Mouse (Mus musculus) layer of hippocampus, adult 11-12 months (tissue): Measurements from ENCODE around the gene Cspg5.

Source experiments
- DNase-seq: peaks from one replicate; pipeline ENCODE4 v3.0.0; 2022; ENCODE audit warnings: low spot score

Cspg5 gene

DNA sequence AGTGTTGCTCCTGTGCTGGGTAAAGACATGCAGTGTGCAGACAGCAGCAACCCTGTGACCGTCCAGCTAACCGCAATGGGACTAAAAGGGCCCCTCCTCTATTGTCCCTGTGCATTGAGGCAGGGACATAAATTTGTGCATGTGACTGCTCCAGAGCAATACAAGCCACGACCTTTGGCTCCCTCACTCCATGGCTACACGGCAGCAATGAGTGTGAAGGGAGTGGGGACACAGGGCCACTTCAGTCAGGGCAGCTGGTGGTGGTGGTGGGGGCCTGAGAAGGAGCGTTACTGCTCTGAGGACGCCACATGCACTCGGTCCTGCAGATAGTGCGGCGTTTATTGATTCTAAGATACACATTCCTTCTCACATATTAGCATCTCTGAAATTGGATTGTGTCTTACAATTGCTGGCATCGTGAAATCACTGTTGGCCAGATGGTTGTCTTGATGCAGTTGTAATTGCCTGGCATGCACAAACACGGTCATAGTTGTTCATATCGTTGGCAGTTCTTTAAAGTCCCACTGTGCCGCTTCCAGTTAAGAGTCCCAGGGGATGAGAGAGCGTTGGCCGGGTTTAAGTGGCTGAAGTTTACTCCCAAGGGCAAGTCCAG, 11.9 kb downstream of the Cspg5 start:
- peak; percentile 49 for DNase-seq

- no peak for DNase-seq
Observed at GRCm38 (mm10) chr9:110258646-110259045, 15.1 kb downstream of the Cspg5 start.

DNA sequence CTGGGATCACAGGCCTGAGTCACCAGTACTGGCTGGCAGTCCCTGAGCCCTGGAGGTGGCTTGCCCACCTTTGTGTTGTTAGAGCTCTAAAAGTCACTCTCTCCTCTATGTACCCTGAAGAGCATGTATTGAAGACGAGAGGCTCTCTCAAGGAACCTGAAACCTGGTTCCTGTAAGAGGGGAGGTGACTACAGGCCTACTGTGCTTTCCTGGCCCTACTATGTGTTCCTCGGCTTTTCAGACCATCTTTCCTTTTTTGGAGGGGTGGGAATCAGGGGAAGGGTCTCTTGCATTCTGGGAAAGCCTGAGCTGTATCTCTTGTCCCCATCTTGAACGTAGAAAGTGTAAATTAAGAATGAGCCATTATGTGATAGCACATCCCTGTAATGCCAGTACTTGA, 15.5 kb downstream of the Cspg5 start:
- no peak for DNase-seq

GRCm38 (mm10) chr9:110263181-110263580, 19.6 kb downstream of the Cspg5 start:
- no peak for DNase-seq

DNA sequence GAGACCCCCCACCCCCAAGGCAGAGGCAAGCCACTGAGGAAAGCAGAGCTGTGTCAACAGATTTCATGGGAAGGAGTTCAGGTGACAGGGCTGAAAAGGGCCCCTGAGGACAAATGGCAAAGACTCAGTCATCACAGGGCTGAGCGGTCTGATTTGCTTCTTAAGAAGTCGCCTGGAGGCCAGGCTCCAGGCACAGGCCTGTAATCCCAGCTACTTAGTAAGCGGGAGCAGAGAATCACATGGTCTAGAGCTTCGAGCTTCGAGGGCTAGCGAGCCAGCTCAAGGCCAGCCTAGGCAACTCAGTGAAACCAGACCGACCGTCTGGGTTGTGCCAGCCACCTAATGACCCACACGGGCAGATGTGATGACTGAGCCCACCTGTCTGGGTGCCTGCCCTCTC, 21.4 kb downstream of the Cspg5 start:
- no peak for DNase-seq

DNA sequence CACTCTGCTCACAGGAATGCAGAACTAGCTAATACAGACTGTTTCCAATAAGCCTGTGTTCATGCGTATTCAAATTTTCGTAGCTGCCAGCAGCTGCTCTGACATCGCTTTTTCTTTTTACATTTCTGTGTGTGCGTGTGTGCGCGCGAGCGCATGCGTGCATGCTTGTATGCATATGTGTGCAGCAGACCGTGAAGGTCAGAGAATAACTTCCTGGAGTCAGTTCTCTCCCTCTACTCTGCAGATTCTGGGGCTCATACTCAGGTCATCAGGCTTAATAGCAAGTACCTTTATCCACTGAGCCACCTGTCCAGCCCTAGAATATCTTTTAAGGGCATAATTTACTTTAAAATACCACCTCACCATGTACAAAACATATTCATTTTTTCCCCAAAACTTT, 24.8 kb downstream of the Cspg5 start:
- DNase-seq, result no peak

DNA sequence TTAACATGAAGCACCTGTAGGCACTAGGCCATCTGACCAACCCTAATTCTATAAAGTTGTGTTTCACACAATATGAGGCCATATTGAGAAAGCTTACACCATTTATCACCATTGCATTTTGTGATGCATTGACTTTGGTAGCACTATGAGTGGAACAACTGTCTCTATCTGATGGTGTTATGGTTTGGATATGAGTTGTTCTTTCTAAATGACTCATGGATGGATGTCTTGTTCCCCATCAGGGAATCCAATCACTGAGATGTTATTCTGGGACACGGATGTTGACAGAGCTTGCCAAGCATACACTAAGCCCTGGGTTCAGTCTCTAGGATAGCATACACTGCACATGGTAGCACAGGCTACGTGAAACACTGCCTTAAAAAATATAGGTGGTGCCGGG, 28.7 kb downstream of the Cspg5 start:
- DNase-seq, result no peak

DNA sequence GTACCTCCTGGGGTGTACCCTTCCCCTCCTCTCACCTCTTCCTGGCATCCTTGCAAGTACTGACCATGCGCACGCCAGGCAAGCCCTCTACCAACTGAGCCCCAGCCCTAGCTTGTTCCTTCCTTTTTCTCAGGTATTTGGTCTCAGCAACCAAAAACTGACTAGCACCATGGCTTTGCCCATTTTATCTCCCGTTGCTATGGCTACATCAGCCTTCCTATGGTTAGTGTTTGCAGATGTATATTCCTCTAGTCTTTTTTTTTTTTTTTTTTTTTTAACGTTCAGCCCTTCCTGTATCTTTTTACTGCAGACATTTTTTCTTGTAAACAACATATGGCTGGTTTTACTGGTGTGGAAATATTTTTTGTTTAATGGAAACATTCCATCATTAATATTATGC, 29.9 kb downstream of the Cspg5 start:
- DNase-seq, result no peak

GRCm38 (mm10) chr9:110275882-110276281, 32.3 kb downstream of the Cspg5 start:
- no peak for DNase-seq

- DNase-seq, result peak; percentile 73
Observed at GRCm38 (mm10) chr9:110277431-110277881, 33.9 kb downstream of the Cspg5 start.

DNA sequence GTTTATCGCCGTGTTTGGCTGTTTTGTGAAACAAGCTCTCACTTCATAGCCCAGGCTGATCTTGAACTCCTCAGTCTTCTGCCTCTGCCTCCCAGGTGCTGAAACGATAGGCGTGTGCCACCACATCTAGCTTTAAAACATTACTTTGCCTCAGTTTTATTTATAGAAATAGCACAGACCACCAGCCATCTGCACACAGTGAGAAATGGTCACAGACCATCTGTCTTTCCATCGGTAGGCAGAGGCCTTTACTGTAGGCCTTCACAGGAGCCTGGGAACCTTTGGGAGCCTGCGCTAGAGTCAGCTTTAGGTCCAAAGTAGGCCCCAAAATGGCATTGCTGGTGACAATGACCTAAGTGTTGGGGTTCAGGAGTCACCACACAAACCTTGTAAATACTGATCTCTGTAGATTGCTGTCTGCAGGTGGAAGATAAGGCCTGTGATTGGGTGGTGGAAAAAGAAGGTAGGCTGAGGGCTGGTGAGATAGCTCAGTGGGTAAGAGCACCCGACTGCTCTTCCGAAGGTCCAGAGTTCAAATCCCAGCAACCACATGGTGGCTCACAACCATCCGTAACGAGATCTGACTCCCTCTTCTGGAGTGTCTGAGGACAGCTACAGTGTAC, 40.6 kb downstream of the Cspg5 start:
- DNase-seq, result no peak

GRCm38 (mm10) chr9:110287321-110287924, 43.8 kb downstream of the Cspg5 start:
- peak; percentile 63 for DNase-seq

GRCm38 (mm10) chr9:110293254-110293718, 49.7 kb downstream of the Cspg5 start:
- DNase-seq, result no peak

- DNase-seq, result no peak
Observed at GRCm38 (mm10) chr9:110293873-110294415, 50.4 kb downstream of the Cspg5 start.

DNA sequence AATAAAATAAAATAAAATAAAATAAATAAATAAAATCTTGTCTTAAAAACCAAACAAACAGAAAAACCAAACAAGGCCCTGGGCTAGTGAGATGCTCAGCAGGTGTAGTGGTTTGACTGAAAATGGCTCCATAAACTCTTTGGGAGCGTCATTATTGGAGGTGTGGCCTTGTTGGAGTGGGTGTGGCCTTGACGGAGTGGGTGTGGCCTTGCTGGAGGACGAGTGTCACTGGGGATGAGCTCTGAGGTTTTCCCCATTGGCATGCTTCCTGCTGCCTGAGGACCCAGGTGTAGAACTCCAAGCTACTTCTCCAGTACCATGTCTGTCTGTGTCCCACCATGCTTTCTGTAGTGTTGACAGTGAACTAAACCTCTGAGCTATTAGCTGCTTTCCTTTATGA, 51.2 kb downstream of the Cspg5 start:
- DNase-seq, result no peak

GRCm38 (mm10) chr9:110296867-110297627, 53.5 kb downstream of the Cspg5 start:
- peak; percentile 89 for DNase-seq

- no peak for DNase-seq
Observed at GRCm38 (mm10) chr9:110304516-110304915, 60.9 kb downstream of the Cspg5 start.

DNA sequence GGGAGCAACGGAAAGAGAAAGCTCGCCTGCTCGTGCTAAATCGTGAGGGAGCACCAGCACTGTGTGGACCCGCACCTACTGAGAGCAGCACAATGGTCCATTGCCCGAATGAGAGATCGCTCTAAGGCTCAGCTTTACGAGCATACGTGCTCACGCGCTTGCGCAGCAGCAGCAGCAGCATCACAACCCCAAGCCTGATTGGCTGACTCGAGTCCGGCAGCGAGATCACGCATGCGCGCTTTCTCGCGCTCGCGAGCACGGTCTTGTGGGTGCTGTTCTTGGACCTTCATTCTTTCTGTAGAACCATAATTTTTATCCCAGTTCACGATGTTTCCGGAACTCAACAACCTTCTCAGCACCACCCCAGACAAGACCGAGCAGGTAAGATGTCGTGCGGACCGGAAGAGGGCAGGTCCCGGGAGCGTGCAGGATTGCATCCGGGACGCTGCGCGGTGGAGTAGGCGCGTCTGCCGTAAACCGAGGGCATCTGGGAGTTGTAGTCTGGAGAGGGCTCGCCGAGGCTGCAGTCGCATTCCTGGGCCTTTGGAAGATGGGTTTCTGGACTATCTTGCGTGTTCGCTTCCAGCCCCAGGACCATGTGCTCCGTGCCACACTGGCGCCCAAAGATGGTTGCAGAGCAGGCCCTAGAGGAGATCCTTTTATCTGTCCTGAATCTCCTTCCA, 61.5 kb downstream of the Cspg5 start, which contains the start of gene Elp6:
Elp6 (plus strand) TSS at position 205 of the 683 bp plus-strand sequence.
- peak; percentile 94 for DNase-seq

- no peak for DNase-seq
Observed at GRCm38 (mm10) chr9:110306371-110306770, 62.8 kb downstream of the Cspg5 start.
